Comparison of ENCODE assay signal across 4 mouse cellular contexts in genomic region chr10:12607180-12607579, GRCm38 (mm10).
DNase-seq lines count a peak whose midpoint lies in the region; ATAC-seq and TF ChIP-seq lines count a peak whose summit lies in the region.
"Not testable (repeated sequence)": the region's sequence is repeated elsewhere in the genome, so short reads cannot be mapped to it uniquely, and the experiment has no call there.

No protein-coding gene starts in this region.

- H3K27me3 ChIP-seq in CH12.LX (replicated peaks): not testable (repeated sequence)

- H3K4me2 ChIP-seq in CH12.LX (ENCODE audit: insufficient read depth, low read depth, poor library complexity, severe bottlenecking): 0 out of 2 replicates have a peak overlapping the region, but pooled peaks have one; percentile 10

- ATAC-seq in activated CD4-positive, CD25-positive, alpha-beta regulatory T cell, adult 4 months: peak; percentile 83

- TF ChIP-seq EP300 in CH12.LX (IDR thresholded peaks at IDR 0.05; ENCODE audit: low read length): not testable (repeated sequence)

- not testable (repeated sequence) for H3K9ac ChIP-seq in CH12.LX (ENCODE audit: insufficient read depth, low read depth)

- peak; percentile 14 for DNase-seq in CD4-positive, CD25-positive, alpha-beta regulatory T cell, adult 2 months (ENCODE audit: low read depth, low spot score)
- peak; percentile 21 for DNase-seq in CH12.LX (ENCODE audit: extremely low read depth)
- peak; percentile 49 for DNase-seq in induced T-regulatory cell, adult 2 months (ENCODE audit: low read depth)

- not testable (repeated sequence) for H3K27ac ChIP-seq in CH12.LX (ENCODE audit: insufficient read depth, low read depth)

- in situ Hi-C loops in CH12.LX (cut with MboI; ENCODE audit: low pct_ligation_motif_present, low pct_unique_long_range_greater_than_20kb, low sequenced_read_pairs): not testable (repeated sequence)

- not testable (repeated sequence) for TF ChIP-seq RAD21 in CH12.LX (IDR thresholded peaks at IDR 0.05; ENCODE audit: low read depth, low read length)

- not testable (repeated sequence) for TF ChIP-seq CTCF in CH12.LX (conservative IDR thresholded peaks at IDR 0.05 in 1 of 2, IDR thresholded peaks at IDR 0.05 in 1 of 2; ENCODE audit: low read depth in 2 of 2, low read length in 2 of 2)

- H3K9me3 ChIP-seq in CH12.LX (replicated peaks; ENCODE audit: low read length): not testable (repeated sequence)

- H3K4me1 ChIP-seq in CH12.LX (ENCODE audit: control insufficient read depth in 1 of 2, insufficient read depth in 2 of 2): peaks cover 0 to 12% of the 10 kb centered on the region in 2 experiments; a peak in 1 of 4 replicates

- not testable (repeated sequence) for H3K4me3 ChIP-seq in CH12.LX (replicated peaks in 1 of 3; ENCODE audit: low read depth in 2 of 3, low read length in 2 of 3, poor library complexity in 1 of 3)

- dilution Hi-C loops in CH12.LX (cut with MboI; ENCODE audit: extremely low pct_ligation_motif_present, extremely low pct_unique_long_range_greater_than_20kb, low sequenced_read_pairs): not testable (repeated sequence)

- H3K36me3 ChIP-seq in CH12.LX (replicated peaks in 1 of 2; ENCODE audit: control insufficient read depth in 1 of 2, insufficient read depth in 1 of 2, low read length in 1 of 2): not testable (repeated sequence)

- not testable (repeated sequence) for H3K79me2 ChIP-seq in CH12.LX (replicated peaks; ENCODE audit: control insufficient read depth, extremely low read depth, insufficient read depth, poor library complexity, severe bottlenecking)

- not testable (repeated sequence) for TF ChIP-seq POLR2A in CH12.LX (IDR thresholded peaks at IDR 0.05; ENCODE audit: low read depth, low read length)

TF ChIP-seq in CH12.LX, 34 proteins besides CTCF, POLR2A, EP300 and RAD21:
- TF ChIP-seq IRF4 (IDR thresholded peaks at IDR 0.05; ENCODE audit: low read depth, low read length) (0 out of 2 replicates have a peak, but pooled peaks have one; percentile 15), ZNF384 (IDR thresholded peaks at IDR 0.05; ENCODE audit: low read depth, low read length) (peak; percentile 59), MYC (IDR thresholded peaks at IDR 0.05; ENCODE audit: low read depth, low read length) (0 out of 2 replicates have a peak, but pooled peaks have one; percentile 19), ETS1 (conservative IDR thresholded peaks at IDR 0.05; ENCODE audit: low read depth, low read length) (peak; percentile 11; the same call in 1 of the 2 replicates), TBP (conservative IDR thresholded peaks at IDR 0.05; ENCODE audit: low read depth, low read length) (peak; percentile 71; the same call in 1 of the 2 replicates), BHLHE40 (IDR thresholded peaks at IDR 0.05; ENCODE audit: low read depth, low read length) (0 out of 2 replicates have a peak, but pooled peaks have one; percentile 10)
